Mouse (Mus musculus) megakaryocyte, embryonic 14.5 days (primary cell): ENCODE data around the gene Mast4.

Experiments used
- FLI1 ChIP-seq: IDR thresholded peaks from 2 replicates; pipeline ENCODE4 v1.6.1; 2012; ENCODE audit warnings: low read length, inconsistent platforms, mixed read lengths
- GATA1 ChIP-seq: IDR thresholded peaks from 3 replicates; pipeline ENCODE4 v1.6.1; 2012; ENCODE audit warnings: mixed read lengths, low read length, inconsistent platforms, borderline replicate concordance

- no peak for TF ChIP-seq GATA1
- TF ChIP-seq FLI1, result no peak
These were observed 88.9 kb downstream of the Mast4 start for GRCm38 (mm10) chr13:103245431-103245830.
